Mouse (Mus musculus) hindbrain, embryonic 13.5 days (tissue): ENCODE measurements around the gene Rph3a. TPM values are rescaled to one million over a fixed set of nuclear protein-coding genes. Genes with fewer than 3 reads are reported as not detected.
A peak's percentile ranks its signal among the peaks of the same experiment; 100 is the strongest.

ENCODE experiments used
- ATAC-seq: fragments of 200-750 bp; cut with Nextera tagmentation; 2 replicates; pipeline ENCODE4 v1.8.0; 2017; ENCODE audit warnings: moderate TSS enrichment; ENCODE audit not compliant: low FRiP score
- H3K27ac ChIP-seq: fragments of 300-500 bp; sonication (generic); 2 replicates; pipeline ENCODE4 v1.5.1; 2015; ENCODE audit warnings: inconsistent platforms, mild to moderate bottlenecking, moderate library complexity
- H3K27me3 ChIP-seq: fragments of 300-500 bp; sonication (generic); 2 replicates; pipeline ENCODE4 v1.6.1; 2015; ENCODE audit warnings: mild to moderate bottlenecking, inconsistent platforms
- H3K36me3 ChIP-seq: fragments of 300-500 bp; sonication (generic); 2 replicates; pipeline ENCODE4 v1.6.1; 2015; ENCODE audit warnings: mild to moderate bottlenecking, inconsistent platforms
- H3K4me1 ChIP-seq: fragments of 300-500 bp; sonication (generic); replicated peaks from 2 replicates; pipeline ENCODE4 v1.6.1; 2015; ENCODE audit warnings: inconsistent platforms
- H3K4me2 ChIP-seq: fragments of 300-500 bp; sonication (generic); 2 replicates; pipeline ENCODE4 v1.6.1; 2015; ENCODE audit warnings: inconsistent platforms, mild to moderate bottlenecking, moderate library complexity
- H3K4me3 ChIP-seq: fragments of 300-500 bp; sonication (generic); 2 replicates; pipeline ENCODE4 v1.5.1; 2015; ENCODE audit warnings: mild to moderate bottlenecking, inconsistent platforms
- H3K9ac ChIP-seq: fragments of 300-500 bp; sonication (generic); 2 replicates; pipeline ENCODE4 v1.6.1; 2015; ENCODE audit warnings: mild to moderate bottlenecking, inconsistent platforms
- H3K9me3 ChIP-seq: fragments of 300-500 bp; sonication (generic); 2 replicates; pipeline ENCODE4 v1.6.1; 2016; ENCODE audit warnings: inconsistent platforms
- WGBS: fragments of 180-500 bp; shearing (Covaris S2); methylation state at CpG from one replicate; pipeline ENCODE4 v1.1.7; 2015; 5-methylcytosine and 5-hydroxymethylcytosine counted together
- polyA plus RNA-seq: library from polyadenylated mRNA; unstranded; fragments of >200 nt; fragmentation: Nextera tagmentation; extraction: Ambion mirVana; gene quantifications from 2 replicates; pipeline ENCODE4 v1.2.1, GENCODE M21; 2015

Rph3a gene
- polyA plus RNA-seq, 1 experiment from 2014 or later: 15.0 TPM

GRCm38 (mm10) chr5:121008411-121009239 lies 1.3 kb downstream of the Rph3a start:
- H3K36me3 ChIP-seq: no peaks in the 10 kb centered on the region
- peak overlapping the region; percentile 37 for H3K4me3 ChIP-seq
- H3K27me3 ChIP-seq: peaks cover 26% of the 10 kb centered on the region
- peak overlapping the region; percentile 62; the same call in 1 of the 2 replicates for H3K27ac ChIP-seq
- peak overlapping the region; percentile 60 for H3K9ac ChIP-seq
- H3K4me2 ChIP-seq: peak overlapping the region; percentile 52
- 6% methylated on average over 15 of the region's 15 CpGs for WGBS
- H3K9me3 ChIP-seq: no peaks in the 10 kb centered on the region
- H3K4me1 ChIP-seq: peaks cover 61% of the 10 kb centered on the region
- ATAC-seq: no peak

GRCm38 (mm10) chr5:121007563-121007962 lies 2.3 kb downstream of the Rph3a start:
- Histone ChIP-seq H3K27ac (no peak overlapping the region), H3K27me3 (peaks cover 28% of the 10 kb centered on the region), H3K4me3 (peak overlapping the region; percentile 37), H3K9ac (peak overlapping the region; percentile 60; the same call in 1 of the 2 replicates), H3K4me1 (peaks cover 62% of the 10 kb centered on the region), H3K4me2 (peak overlapping the region; percentile 52), H3K36me3 (no peaks in the 10 kb centered on the region), H3K9me3 (no peaks in the 10 kb centered on the region)
- ATAC-seq: no peak
- 83% methylated on average over 3 of the region's 3 CpGs for WGBS

DNA sequence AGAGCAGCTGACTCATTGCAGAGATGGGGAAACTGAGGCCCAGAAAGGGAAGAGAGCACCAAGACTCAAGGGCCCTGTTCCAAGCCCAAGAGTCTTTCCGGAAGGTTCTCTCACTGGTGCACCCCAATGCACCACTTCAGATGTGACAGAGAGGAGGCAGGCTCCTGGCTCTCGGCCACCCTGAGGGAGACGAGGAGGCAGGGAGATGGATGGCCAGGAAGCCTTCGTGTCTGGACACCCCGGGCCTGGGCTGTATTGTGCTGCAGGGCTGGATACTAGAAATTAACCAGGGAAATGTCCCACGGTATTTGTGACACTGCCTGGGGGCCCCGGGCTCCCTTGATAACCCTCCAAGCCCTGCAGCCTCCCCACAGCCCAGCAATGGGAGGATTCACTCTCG lies 2.8 kb downstream of the Rph3a start:
- peaks cover 33% of the 10 kb centered on the region for H3K27me3 ChIP-seq
- ATAC-seq: no peak
- no peaks in the 10 kb centered on the region for H3K36me3 ChIP-seq
- H3K4me1 ChIP-seq: peaks cover 62% of the 10 kb centered on the region
- WGBS: 70% methylated on average over 8 of the region's 8 CpGs
- H3K4me2 ChIP-seq: peak overlapping the region; percentile 52; the same call in 1 of the 2 replicates
- no peak overlapping the region for H3K27ac ChIP-seq
- 0 out of 2 replicates have a peak overlapping the region, but pooled peaks have one; percentile 24 for H3K9ac ChIP-seq
- no peak overlapping the region for H3K4me3 ChIP-seq
- no peaks in the 10 kb centered on the region for H3K9me3 ChIP-seq

DNA sequence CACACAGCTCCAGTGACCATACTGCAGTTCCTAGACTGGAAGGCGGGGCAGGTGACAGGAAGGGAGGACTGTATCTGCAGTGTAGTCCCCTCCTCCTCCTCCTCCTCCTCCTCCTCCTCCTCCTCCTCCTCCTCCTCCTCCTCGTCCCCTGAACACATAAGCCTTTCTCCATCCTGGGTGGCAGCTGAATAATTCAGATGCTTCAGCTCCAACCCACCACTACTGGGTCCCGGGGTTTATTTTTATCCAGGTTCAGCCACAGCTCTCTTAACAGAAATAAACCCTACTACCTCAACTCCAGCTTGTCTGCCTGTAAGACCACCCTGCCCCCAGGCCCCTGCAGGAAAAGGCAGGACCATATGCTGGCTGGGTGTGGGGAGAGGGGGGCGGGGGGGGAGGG lies 3.7 kb downstream of the Rph3a start:
- H3K9ac ChIP-seq: no peak overlapping the region
- peaks cover 65% of the 10 kb centered on the region for H3K4me1 ChIP-seq
- no peak overlapping the region for H3K27ac ChIP-seq
- no peaks in the 10 kb centered on the region for H3K9me3 ChIP-seq
- ATAC-seq: no peak
- H3K36me3 ChIP-seq: no peaks in the 10 kb centered on the region
- H3K27me3 ChIP-seq: peaks cover 33% of the 10 kb centered on the region
- no peak overlapping the region for H3K4me3 ChIP-seq
- 72% methylated on average over 3 of the region's 4 CpGs for WGBS
- no peak overlapping the region for H3K4me2 ChIP-seq

DNA sequence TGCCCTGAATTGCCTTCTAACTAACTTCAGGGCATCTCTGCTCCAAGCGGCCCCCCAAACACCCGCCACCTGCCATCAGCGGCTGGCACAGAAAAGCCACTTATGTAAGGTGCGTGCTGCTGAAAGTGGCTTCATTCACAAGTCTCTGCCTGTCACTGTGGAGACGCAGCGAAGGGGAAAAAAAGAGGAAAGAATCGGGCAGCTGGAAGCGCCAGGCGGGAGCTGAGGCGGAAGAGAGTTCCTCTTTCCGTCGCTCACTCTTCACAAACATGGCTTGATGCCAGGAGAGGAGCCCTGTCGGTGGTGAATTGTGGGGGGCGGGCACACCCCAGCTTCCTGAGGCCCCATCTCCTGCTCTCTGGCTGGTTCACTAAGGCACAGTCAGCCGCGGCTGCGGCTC lies 6.1 kb downstream of the Rph3a start:
- H3K27ac ChIP-seq: peak overlapping the region; percentile 72

GRCm38 (mm10) chr5:120999573-120999972 lies 10.3 kb downstream of the Rph3a start:
- Histone ChIP-seq H3K27ac (no peak overlapping the region), H3K4me3 (no peak overlapping the region), H3K9ac (no peak overlapping the region), H3K9me3 (no peaks in the 10 kb centered on the region), H3K27me3 (peaks cover 8% of the 10 kb centered on the region), H3K4me2 (no peak overlapping the region), H3K4me1 (peaks cover 20% of the 10 kb centered on the region), H3K36me3 (no peaks in the 10 kb centered on the region)
- 36% methylated on average over 12 of the region's 12 CpGs for WGBS
- ATAC-seq: no peak

More for the DNA sequence above, 6.1 kb downstream of the Rph3a start:
- H3K4me2 ChIP-seq: peak overlapping the region; percentile 52
- H3K27me3 ChIP-seq: peaks cover 29% of the 10 kb centered on the region
- 16% methylated on average over 17 of the region's 17 CpGs for WGBS
- H3K9me3 ChIP-seq: no peaks in the 10 kb centered on the region
- peak overlapping the region; percentile 51 for H3K9ac ChIP-seq
- no peak for ATAC-seq
- H3K4me1 ChIP-seq: peaks cover 48% of the 10 kb centered on the region
- H3K36me3 ChIP-seq: no peaks in the 10 kb centered on the region
- H3K4me3 ChIP-seq: peak overlapping the region; percentile 12; the same call in 1 of the 2 replicates

GRCm38 (mm10) chr5:120988373-120988772 lies 21.5 kb downstream of the Rph3a start:
- no peak overlapping the region for H3K27ac ChIP-seq
- H3K4me2 ChIP-seq: no peak overlapping the region
- WGBS: 89% methylated on average over 3 of the region's 3 CpGs
- no peak for ATAC-seq
- no peaks in the 10 kb centered on the region for H3K27me3 ChIP-seq
- H3K9ac ChIP-seq: no peak overlapping the region
- H3K36me3 ChIP-seq: no peaks in the 10 kb centered on the region
- H3K9me3 ChIP-seq: no peaks in the 10 kb centered on the region
- no peak overlapping the region for H3K4me3 ChIP-seq
- H3K4me1 ChIP-seq: 0 out of 2 replicates have a peak, but pooled peaks cover 5% of the 10 kb centered on the region

- Histone ChIP-seq H3K4me2 (no peak overlapping the region), H3K27me3 (no peaks in the 10 kb centered on the region), H3K4me1 (no peaks in the 10 kb centered on the region), H3K27ac (no peak overlapping the region), H3K36me3 (no peaks in the 10 kb centered on the region), H3K9ac (no peak overlapping the region), H3K4me3 (no peak overlapping the region), H3K9me3 (no peaks in the 10 kb centered on the region)
- WGBS: 80% methylated on average over 1 of the region's 1 CpGs
- no peak for ATAC-seq
Observed at GRCm38 (mm10) chr5:120983029-120983428, 26.9 kb downstream of the Rph3a start.

GRCm38 (mm10) chr5:120981211-120981610 lies 28.7 kb downstream of the Rph3a start:
- H3K4me1 ChIP-seq: no peaks in the 10 kb centered on the region
- no peak for ATAC-seq
- 93% methylated on average over 11 of the region's 11 CpGs for WGBS
- H3K9ac ChIP-seq: no peak overlapping the region
- no peak overlapping the region for H3K4me3 ChIP-seq
- H3K36me3 ChIP-seq: no peaks in the 10 kb centered on the region
- no peak overlapping the region for H3K4me2 ChIP-seq
- H3K9me3 ChIP-seq: no peaks in the 10 kb centered on the region
- no peaks in the 10 kb centered on the region; the same call in 1 of the 2 replicates for H3K27me3 ChIP-seq
- no peak overlapping the region for H3K27ac ChIP-seq

- no peaks in the 10 kb centered on the region; the same call in 1 of the 2 replicates for H3K27me3 ChIP-seq
- H3K4me1 ChIP-seq: no peaks in the 10 kb centered on the region
- H3K36me3 ChIP-seq: no peaks in the 10 kb centered on the region
- no peak overlapping the region for H3K9ac ChIP-seq
- 91% methylated on average over 2 of the region's 2 CpGs for WGBS
- no peak overlapping the region for H3K4me2 ChIP-seq
- no peak for ATAC-seq
- no peaks in the 10 kb centered on the region for H3K9me3 ChIP-seq
- no peak overlapping the region for H3K27ac ChIP-seq
- H3K4me3 ChIP-seq: no peak overlapping the region
Observed at GRCm38 (mm10) chr5:120980116-120980515, 29.8 kb downstream of the Rph3a start.

DNA sequence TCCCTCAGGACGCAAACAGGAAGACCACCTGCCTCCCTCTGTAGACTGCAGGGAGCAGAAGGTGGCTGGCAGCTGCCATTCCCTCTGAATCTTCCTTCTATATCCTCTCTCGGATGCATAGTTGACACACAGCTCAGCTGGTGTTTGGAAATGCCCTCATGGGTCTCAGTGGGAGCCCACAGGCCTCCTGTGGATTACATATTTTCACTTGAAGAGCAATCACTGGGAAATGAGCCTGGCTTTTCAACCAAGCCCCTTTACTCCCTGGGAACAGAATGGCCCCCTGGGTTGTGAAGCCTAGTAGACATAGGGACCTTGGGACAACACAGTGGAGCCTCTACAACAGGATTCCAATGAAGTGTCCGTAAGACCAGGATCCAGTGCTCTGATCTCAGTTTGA lies 33.8 kb downstream of the Rph3a start:
- no peaks in the 10 kb centered on the region for H3K36me3 ChIP-seq
- no peak overlapping the region for H3K9ac ChIP-seq
- peaks cover 6% of the 10 kb centered on the region; the same call in 1 of the 2 replicates for H3K27me3 ChIP-seq
- H3K4me1 ChIP-seq: no peaks in the 10 kb centered on the region
- WGBS: 46% methylated on average over 3 of the region's 3 CpGs
- H3K4me2 ChIP-seq: no peak overlapping the region
- H3K27ac ChIP-seq: no peak overlapping the region
- no peak for ATAC-seq
- H3K9me3 ChIP-seq: no peaks in the 10 kb centered on the region
- H3K4me3 ChIP-seq: no peak overlapping the region

- no peak overlapping the region for H3K4me2 ChIP-seq
- WGBS: 51% methylated on average over 8 of the region's 8 CpGs
- no peaks in the 10 kb centered on the region for H3K9me3 ChIP-seq
- ATAC-seq: no peak
- no peak overlapping the region for H3K9ac ChIP-seq
- H3K27ac ChIP-seq: no peak overlapping the region
- H3K36me3 ChIP-seq: no peaks in the 10 kb centered on the region
- peaks cover 14% of the 10 kb centered on the region for H3K4me1 ChIP-seq
- H3K4me3 ChIP-seq: no peak overlapping the region
- peaks cover 6% of the 10 kb centered on the region; the same call in 1 of the 2 replicates for H3K27me3 ChIP-seq
Observed at GRCm38 (mm10) chr5:120974522-120974921, 35.4 kb downstream of the Rph3a start.

DNA sequence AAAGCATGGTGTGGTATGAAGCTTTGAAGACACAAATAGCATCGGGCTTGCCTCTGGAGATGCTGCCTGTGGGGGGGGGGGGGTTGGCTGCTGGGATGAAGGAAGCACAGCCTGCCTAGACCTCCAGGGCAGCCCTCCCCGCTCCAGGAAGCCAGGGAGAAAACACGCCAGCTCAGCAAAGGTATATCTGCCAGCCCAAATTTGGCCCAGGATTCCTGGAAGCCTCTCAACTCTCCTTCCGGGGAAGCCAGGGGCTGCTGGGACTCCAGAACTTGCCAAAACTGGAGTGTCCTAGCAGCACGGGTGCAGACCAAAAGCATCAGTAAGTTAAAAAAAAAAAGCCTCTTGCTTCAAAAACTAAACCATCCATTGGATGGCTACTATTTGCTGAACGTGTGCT lies 37.6 kb downstream of the Rph3a start:
- no peaks in the 10 kb centered on the region for H3K9me3 ChIP-seq
- no peak overlapping the region for H3K4me3 ChIP-seq
- H3K36me3 ChIP-seq: no peaks in the 10 kb centered on the region
- no peak for ATAC-seq
- peaks cover 6% of the 10 kb centered on the region; the same call in 1 of the 2 replicates for H3K27me3 ChIP-seq
- H3K27ac ChIP-seq: no peak overlapping the region
- H3K4me1 ChIP-seq: peaks cover 25% of the 10 kb centered on the region
- H3K4me2 ChIP-seq: no peak overlapping the region
- WGBS: 75% methylated on average over 6 of the region's 6 CpGs
- H3K9ac ChIP-seq: no peak overlapping the region
